Mouse (Mus musculus): ENCODE results near the gene Calm3. TPM values are rescaled to one million over a fixed set of nuclear protein-coding genes. Genes with fewer than 3 reads are reported as not detected.

Gene Calm3
- polyA plus RNA-seq, 1 experiment from 2014 or later, result 126 TPM

GRCm38 (mm10) chr7:16932704-16933577 is 9.0 kb upstream of the Calm3 start:
- no peak overlapping the region for H3K27ac ChIP-seq (replicated peaks)
- H3K36me3 ChIP-seq (replicated peaks), result no peaks in the 10 kb centered on the region
- peak; percentile 52 for DNase-seq (ENCODE audit: low spot score)
- no peaks in the 10 kb centered on the region; the same call in 1 of the 2 replicates for H3K4me1 ChIP-seq
- WGBS, result 48% methylated on average over 14 of the region's 14 CpGs
- no peak overlapping the region for H3K4me3 ChIP-seq
- no peaks in the 10 kb centered on the region for H3K27me3 ChIP-seq (replicated peaks; ENCODE audit: low read depth, poor library complexity, severe bottlenecking)
- H3K9me3 ChIP-seq, result no peaks in the 10 kb centered on the region

DNA sequence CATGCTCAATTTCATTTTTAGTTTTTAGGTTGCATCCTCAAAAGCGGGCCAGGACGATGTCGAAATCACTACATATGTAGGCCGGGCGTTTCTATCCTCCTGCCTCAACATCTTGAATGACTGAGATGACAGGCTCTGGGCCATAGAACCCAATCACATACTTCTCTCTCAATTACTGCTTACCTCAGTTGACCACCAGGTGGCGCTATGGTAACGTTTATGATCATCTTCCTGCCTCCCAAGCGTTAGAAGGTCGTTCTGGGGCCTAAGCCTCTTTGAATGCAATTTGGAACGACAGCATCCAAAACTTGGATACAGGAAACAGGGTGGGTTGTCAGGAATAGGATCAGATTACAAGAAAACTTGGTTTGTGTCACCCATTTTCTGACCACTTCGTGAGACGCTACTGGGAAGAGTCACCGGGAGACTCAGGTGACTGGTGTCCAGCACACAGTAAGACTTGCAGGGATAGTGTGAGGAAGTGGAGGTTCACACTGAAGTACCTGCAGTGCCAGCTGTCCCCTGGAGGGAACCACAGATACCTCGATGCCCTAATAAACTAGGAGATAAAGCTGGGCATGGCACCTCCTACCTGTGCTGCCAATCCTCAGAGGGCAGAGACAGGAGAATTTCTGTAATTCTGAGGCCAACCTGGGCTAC is 8.2 kb upstream of the Calm3 start:
- no peaks in the 10 kb centered on the region for H3K9me3 ChIP-seq
- no peak overlapping the region for H3K4me3 ChIP-seq
- H3K36me3 ChIP-seq (replicated peaks), result no peaks in the 10 kb centered on the region
- H3K27me3 ChIP-seq (replicated peaks; ENCODE audit: low read depth, poor library complexity, severe bottlenecking), result no peaks in the 10 kb centered on the region
- no peak overlapping the region for H3K27ac ChIP-seq (replicated peaks)
- WGBS, result 20% methylated on average over 14 of the region's 14 CpGs
- no peaks in the 10 kb centered on the region; the same call in 1 of the 2 replicates for H3K4me1 ChIP-seq
- peak; percentile 85 for DNase-seq (ENCODE audit: low spot score)

GRCm38 (mm10) chr7:16930850-16931249 is 6.9 kb upstream of the Calm3 start:
- Histone ChIP-seq H3K36me3 (replicated peaks) (no peaks in the 10 kb centered on the region), H3K4me3 (no peak overlapping the region), H3K4me1 (no peaks in the 10 kb centered on the region; the same call in 1 of the 2 replicates), H3K27ac (replicated peaks) (no peak overlapping the region), H3K27me3 (replicated peaks; ENCODE audit: low read depth, poor library complexity, severe bottlenecking) (no peaks in the 10 kb centered on the region), H3K9me3 (no peaks in the 10 kb centered on the region)
- WGBS, result 13% methylated on average over 1 of the region's 1 CpGs
- DNase-seq (ENCODE audit: low spot score), result peak; percentile 67

DNA sequence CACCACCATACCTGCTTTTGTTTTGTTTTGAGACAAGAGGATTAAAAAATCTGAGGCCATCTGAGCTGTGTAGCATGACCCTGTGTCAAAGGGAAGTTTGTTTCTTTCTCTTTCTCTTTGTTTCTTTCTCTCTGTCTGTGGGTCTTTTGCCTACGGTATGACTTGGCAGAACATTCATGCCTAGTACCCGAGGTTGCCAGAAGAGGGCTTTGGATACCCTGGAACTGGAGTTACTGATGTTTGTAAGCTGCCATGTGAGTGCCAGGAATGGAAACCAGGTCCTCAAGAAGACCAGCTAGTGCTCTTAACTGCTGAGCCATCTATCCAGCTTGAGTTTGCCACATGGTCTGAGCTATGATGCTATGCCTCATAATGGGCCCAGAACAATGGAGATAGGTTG is 4.4 kb upstream of the Calm3 start:
- H3K27ac ChIP-seq (replicated peaks), result no peak overlapping the region
- H3K27me3 ChIP-seq (replicated peaks; ENCODE audit: low read depth, poor library complexity, severe bottlenecking), result no peaks in the 10 kb centered on the region
- no peak for DNase-seq (ENCODE audit: low spot score)
- no peaks in the 10 kb centered on the region for H3K9me3 ChIP-seq
- no peak overlapping the region for H3K4me3 ChIP-seq
- H3K4me1 ChIP-seq, result no peaks in the 10 kb centered on the region; the same call in 1 of the 2 replicates
- no peaks in the 10 kb centered on the region for H3K36me3 ChIP-seq (replicated peaks)
- WGBS, result 54% methylated on average over 2 of the region's 2 CpGs

GRCm38 (mm10) chr7:16923283-16924036 is 454 bp downstream of the Calm3 start:
- DNase-seq (ENCODE audit: low spot score), result no peak
- H3K27ac ChIP-seq (replicated peaks), result peak overlapping the region; percentile 98
- H3K4me1 ChIP-seq, result peaks cover 45% of the 10 kb centered on the region
- H3K27me3 ChIP-seq (replicated peaks; ENCODE audit: low read depth, poor library complexity, severe bottlenecking), result no peaks in the 10 kb centered on the region
- peak overlapping the region; percentile 96 for H3K4me3 ChIP-seq
- under 1% methylated on average over 57 of the region's 57 CpGs for WGBS
- peaks cover 36% of the 10 kb centered on the region for H3K36me3 ChIP-seq (replicated peaks)
- no peaks in the 10 kb centered on the region for H3K9me3 ChIP-seq

DNA sequence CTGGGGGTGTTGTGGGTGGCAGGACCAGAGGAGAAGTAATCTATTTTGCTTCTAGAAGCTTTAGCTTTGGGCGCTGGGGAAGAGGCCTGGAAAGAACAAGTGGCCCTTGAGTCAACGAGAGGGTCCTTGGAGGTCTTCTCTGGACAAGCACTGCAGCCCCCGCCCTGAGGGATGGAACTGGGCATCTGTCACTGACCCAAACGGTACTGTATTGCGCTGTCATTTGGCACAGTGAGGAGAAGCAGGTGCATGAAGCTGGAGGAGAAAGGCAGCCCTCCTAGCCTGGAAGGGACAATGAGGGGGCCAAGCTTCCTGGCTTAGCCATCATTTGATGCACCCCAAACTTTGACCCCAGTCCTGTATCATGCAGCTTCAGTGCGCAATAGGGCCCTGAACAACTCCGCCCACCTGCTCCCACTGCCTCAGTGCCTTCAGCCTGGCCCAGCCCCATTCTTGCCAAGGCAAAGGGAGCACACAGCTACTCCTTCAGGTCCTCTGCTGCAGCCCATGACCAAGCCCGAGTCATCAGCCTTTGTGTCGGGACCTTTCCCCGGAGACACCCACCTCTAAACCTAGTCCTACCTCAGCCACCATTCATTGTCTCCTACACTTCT is 1.4 kb downstream of the Calm3 start:
- Histone ChIP-seq H3K27me3 (replicated peaks; ENCODE audit: low read depth, poor library complexity, severe bottlenecking) (no peaks in the 10 kb centered on the region), H3K4me3 (peak overlapping the region; percentile 96), H3K36me3 (replicated peaks) (peaks cover 46% of the 10 kb centered on the region), H3K27ac (replicated peaks) (peak overlapping the region; percentile 98), H3K4me1 (peaks cover 51% of the 10 kb centered on the region), H3K9me3 (no peaks in the 10 kb centered on the region)
- 57% methylated on average over 10 of the region's 10 CpGs for WGBS
- DNase-seq (ENCODE audit: low spot score), result peak; percentile 20

DNA sequence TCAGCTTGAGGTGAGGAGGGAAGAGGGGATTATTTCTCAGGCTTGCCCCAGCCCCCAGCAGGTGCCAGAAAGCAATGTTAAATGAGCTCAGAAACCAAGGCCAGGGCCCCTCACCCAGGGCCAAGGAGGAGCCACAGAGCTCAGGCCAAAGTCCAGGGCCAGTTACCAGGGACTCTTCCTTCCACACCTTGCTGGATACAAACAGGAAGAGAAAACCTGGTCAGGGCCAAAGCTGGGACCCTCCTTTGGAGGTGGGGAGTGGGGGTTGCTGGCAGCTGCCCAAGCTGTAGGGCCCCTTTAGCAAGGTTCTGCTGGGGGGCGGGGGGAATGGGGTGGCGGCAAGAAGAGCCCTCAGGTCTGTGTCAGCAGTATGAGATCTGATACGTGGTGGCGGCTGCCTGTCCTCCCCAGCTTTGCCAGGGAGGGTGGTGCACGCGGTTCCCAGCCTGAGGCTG is 2.0 kb downstream of the Calm3 start:
- 59% methylated on average over 6 of the region's 6 CpGs for whole genome bisulfite sequencing
- peaks cover 52% of the 10 kb centered on the region for H3K36me3 ChIP-seq (replicated peaks)
- H3K9me3 ChIP-seq, result no peaks in the 10 kb centered on the region
- H3K27me3 ChIP-seq (replicated peaks; ENCODE audit: low read depth, poor library complexity, severe bottlenecking), result no peaks in the 10 kb centered on the region
- H3K4me1 ChIP-seq, result peaks cover 51% of the 10 kb centered on the region
- peak overlapping the region; percentile 96 for H3K4me3 ChIP-seq
- no peak for DNase-seq (ENCODE audit: low spot score)
- H3K27ac ChIP-seq (replicated peaks), result peak overlapping the region; percentile 98

DNA sequence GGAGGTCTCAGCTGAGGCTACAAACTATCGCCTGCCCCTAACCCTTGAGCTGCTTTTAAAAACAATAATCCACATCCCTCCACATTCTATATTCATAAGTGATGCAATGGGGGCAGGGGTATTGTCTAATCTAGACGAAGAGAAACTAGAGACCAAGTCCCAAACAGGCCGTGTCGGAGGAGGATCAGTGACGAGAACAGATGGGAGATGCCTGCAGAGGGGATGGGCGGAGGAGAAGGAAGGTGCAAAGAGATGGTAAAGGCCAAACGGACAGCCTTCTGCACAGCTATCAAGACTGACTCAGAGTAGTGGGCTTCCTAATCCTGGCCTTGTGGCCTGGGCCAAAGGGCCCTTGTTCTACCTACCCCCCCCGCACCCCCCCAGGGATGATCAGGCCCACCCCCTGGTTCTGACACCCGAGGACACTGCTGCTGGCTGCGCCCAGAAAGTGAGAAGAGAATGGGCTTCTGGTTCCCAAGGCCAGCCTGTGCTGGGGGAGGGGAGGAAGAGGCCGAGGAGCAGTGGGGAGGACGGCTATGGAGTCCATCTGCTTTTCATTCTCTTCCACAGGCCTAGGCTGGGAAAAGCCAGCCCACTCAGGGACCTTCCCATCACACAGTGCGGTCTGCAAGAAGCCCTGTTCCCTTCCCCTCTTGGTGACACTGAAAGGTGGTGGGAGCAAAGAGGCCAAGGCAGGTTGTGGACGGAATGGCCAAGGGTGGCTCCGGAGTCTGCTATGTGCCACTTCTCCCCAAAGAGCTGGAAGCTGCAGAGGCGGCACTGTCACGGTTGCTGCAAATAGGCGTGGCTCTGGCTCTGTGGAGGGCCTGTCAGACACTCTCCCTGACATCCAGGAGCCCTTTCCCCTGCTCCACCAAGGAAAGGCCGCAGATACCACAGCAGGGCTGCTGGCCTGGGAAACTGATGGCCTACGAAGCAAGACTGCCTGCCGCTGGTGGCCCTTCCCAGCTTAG is 2.8 kb downstream of the Calm3 start:
- peak overlapping the region; percentile 98 for H3K27ac ChIP-seq (replicated peaks)
- no peaks in the 10 kb centered on the region for H3K9me3 ChIP-seq
- peaks cover 60% of the 10 kb centered on the region for H3K36me3 ChIP-seq (replicated peaks)
- no peaks in the 10 kb centered on the region for H3K27me3 ChIP-seq (replicated peaks; ENCODE audit: low read depth, poor library complexity, severe bottlenecking)
- 47% methylated on average over 21 of the region's 21 CpGs for WGBS
- peak; percentile 69 for DNase-seq (ENCODE audit: low spot score)
- peak overlapping the region; percentile 96 for H3K4me3 ChIP-seq
- peaks cover 51% of the 10 kb centered on the region for H3K4me1 ChIP-seq

GRCm38 (mm10) chr7:16920150-16920579 is 3.7 kb downstream of the Calm3 start:
- peaks cover 69% of the 10 kb centered on the region for H3K36me3 ChIP-seq (replicated peaks)
- no peak for DNase-seq (ENCODE audit: low spot score)
- H3K27ac ChIP-seq (replicated peaks), result peak overlapping the region; percentile 40
- no peaks in the 10 kb centered on the region for H3K9me3 ChIP-seq
- whole genome bisulfite sequencing, result 84% methylated on average over 7 of the region's 7 CpGs
- no peaks in the 10 kb centered on the region for H3K27me3 ChIP-seq (replicated peaks; ENCODE audit: low read depth, poor library complexity, severe bottlenecking)
- H3K4me1 ChIP-seq, result peaks cover 51% of the 10 kb centered on the region
- H3K4me3 ChIP-seq, result 0 out of 2 replicates have a peak overlapping the region, but pooled peaks have one; percentile 23

DNA sequence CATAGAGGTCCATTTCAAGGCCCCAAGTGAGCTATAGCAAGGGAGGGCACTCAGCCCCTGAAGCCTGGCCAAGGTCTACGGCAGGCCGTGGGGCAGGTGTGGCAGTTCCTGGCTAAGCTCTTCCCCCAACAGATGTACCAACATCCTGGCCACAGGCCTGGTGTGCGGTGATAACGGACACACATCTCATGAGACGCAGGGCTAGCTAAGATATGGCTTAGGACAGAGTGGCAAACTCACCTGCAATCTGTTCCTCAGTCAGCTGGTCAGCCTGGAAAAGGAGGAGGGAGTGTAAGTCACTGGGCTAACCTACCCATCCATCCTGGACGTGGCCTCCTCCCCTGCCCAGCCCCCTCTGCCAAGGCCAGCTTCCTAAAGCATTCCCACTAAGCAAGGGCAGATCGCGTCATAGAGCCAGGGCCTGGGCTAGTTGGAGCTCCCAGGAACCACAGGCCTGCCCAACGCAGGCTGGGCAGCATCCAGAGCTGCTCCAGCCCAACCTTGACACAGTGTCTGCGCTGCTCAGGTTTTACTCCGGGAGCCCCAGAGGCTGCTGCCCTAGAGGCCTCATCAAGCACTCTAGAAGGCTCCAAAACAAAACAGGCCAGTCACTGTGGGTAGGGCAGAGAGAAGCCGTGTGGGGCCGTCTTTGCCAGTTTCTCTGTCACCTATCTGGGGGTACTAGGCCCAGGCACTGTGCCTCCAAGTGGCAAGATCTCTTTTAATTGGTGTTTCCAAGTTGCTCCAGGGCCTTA is 4.3 kb downstream of the Calm3 start:
- Histone ChIP-seq H3K4me3 (0 out of 2 replicates have a peak overlapping the region, but pooled peaks have one; percentile 23), H3K27ac (replicated peaks) (peak overlapping the region; percentile 40), H3K27me3 (replicated peaks; ENCODE audit: low read depth, poor library complexity, severe bottlenecking) (no peaks in the 10 kb centered on the region), H3K36me3 (replicated peaks) (peaks cover 75% of the 10 kb centered on the region), H3K4me1 (peaks cover 51% of the 10 kb centered on the region), H3K9me3 (no peaks in the 10 kb centered on the region)
- 91% methylated on average over 13 of the region's 13 CpGs for WGBS
- no peak for DNase-seq (ENCODE audit: low spot score)
